Mouse (Mus musculus): Measurements from ENCODE around the gene Hist2h2bb. TPM values are rescaled to one million over a fixed set of nuclear protein-coding genes. Genes with fewer than 3 reads are reported as not detected.
A peak's percentile ranks its signal among the peaks of the same experiment; 100 is the strongest.

The Hist2h2bb gene
- polyA plus RNA-seq, 1 experiment, result 1.0 TPM

DNA sequence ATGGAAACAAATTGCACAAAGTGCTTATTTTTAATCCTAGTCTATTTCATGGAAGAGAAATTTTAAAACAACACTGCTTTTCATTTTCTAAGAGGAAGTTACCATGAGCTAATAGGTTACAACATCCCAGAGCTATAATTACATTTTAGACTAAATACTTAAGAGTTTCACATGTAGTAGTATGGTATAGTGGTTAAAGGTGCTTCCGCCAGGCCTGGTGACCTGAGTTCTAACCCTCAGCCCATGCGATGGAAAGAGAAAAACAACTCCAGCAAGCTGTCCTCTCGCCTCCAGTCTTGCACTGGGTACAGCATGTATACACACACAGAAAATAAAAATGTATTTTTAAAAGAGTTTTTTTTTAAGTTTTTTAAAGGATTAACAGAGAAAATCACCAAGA, 17.8 kb upstream of the Hist2h2bb start:
- Histone ChIP-seq H3K4me1 (peaks cover 39% of the 10 kb centered on the region), H3K27me3 (replicated peaks) (no peaks in the 10 kb centered on the region), H3K9me3 (no peaks in the 10 kb centered on the region), H3K4me3 (replicated peaks) (no peak overlapping the region), H3K36me3 (replicated peaks; ENCODE audit: low read length) (no peaks in the 10 kb centered on the region)
- TF ChIP-seq GATA1 (IDR thresholded peaks at IDR 0.05; ENCODE audit: borderline replicate concordance, low read length) (no peak), FLI1 (IDR thresholded peaks at IDR 0.05; ENCODE audit: low read length) (no peak)

DNA sequence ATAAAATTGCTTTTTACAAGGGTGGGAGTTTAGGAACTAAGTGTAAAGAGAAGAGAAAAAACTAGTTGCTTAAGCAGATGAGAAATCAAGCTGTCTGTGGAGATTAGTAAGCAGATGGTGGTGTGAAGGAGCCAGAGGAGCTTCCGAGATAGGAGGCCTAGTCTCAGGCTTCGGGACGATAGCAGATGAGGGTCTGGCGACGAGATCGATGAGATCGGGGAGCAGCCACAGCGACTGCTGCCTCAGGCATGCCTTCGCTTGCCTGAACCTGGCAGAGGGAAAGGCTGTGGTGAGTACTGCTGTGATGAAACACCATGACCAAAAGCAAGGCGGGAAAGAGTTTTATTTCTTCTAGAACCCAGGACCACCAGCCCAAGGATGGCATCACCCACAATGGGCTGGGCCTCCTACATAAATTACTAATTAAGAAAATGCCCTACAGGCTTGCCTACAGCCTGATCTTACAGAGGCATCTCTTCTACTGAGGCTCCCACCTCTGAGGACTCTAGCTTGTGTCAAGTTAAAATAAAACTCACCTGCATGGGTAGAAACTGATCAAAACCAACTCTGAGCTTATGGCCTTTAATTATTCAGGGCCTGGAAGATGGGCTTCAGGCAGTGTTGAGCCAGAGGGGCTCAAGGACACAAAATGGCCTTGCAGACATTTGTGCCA, 14.7 kb upstream of the Hist2h2bb start:
- Histone ChIP-seq H3K36me3 (replicated peaks; ENCODE audit: low read length) (no peaks in the 10 kb centered on the region), H3K4me3 (replicated peaks) (no peak overlapping the region), H3K4me1 (peaks cover 31% of the 10 kb centered on the region), H3K9me3 (no peaks in the 10 kb centered on the region), H3K27me3 (replicated peaks) (no peaks in the 10 kb centered on the region)
- TF ChIP-seq GATA1 (IDR thresholded peaks at IDR 0.05; ENCODE audit: borderline replicate concordance, low read length) (no peak), FLI1 (IDR thresholded peaks at IDR 0.05; ENCODE audit: low read length) (no peak)

DNA sequence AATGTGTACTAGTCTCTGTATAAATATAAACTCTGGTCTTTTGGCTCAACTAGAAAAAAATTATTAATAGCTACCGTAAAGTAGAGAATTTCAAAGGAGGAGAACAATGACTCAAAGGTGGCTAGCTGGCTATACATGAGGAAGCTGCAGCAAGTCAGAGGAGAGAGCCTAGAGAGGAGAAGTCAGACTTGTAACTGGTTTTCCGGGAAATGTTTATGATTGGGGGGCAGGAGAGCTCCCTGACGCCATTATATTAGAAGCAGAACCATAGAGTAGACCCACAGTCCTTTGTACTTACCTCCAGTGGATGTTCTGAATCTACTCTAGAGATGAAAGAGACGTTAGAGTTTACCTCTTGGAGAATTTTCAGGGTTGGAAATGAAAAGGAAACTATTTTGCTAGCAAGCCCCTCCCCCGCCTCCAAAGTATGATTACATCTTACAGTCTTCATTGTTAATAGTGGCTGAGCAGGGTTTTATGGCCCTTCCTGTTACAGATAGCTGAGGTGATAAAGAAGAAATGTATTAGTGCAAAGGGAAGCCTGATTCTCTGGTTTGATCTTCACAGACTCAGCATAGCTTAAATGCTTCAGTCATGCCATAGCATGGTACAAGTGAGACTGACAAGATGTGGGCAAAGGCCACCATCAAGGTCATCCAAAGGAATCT, 13.5 kb upstream of the Hist2h2bb start:
- no peak overlapping the region for H3K4me3 ChIP-seq (replicated peaks)
- H3K36me3 ChIP-seq (replicated peaks; ENCODE audit: low read length), result no peaks in the 10 kb centered on the region
- peaks cover 29% of the 10 kb centered on the region for H3K4me1 ChIP-seq
- no peak for TF ChIP-seq GATA1 (IDR thresholded peaks at IDR 0.05; ENCODE audit: borderline replicate concordance, low read length)
- H3K27me3 ChIP-seq (replicated peaks), result no peaks in the 10 kb centered on the region
- H3K9me3 ChIP-seq, result peaks cover 4% of the 10 kb centered on the region; the same call in 1 of the 2 replicates

DNA sequence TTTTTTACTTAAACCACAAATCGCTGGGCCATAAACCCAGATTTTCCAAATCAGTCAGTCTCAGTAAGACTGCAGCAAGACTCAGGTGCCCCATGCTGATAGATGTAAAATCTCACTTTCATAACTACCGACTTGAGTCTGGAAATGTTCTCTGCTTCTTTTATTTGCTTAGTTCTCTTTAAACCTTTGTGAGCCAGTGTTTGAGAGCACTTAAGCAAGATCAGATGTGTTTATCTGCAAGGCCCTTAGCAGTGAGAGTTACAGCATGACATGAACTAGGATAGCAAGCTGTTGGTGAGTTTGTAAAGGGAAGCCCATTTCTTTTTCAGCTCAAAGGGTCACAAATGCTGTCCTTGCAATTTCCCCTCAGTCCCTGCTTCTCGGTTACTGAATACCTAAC, 12.4 kb upstream of the Hist2h2bb start:
- H3K27me3 ChIP-seq (replicated peaks), result no peaks in the 10 kb centered on the region
- H3K9me3 ChIP-seq, result peaks cover 4% of the 10 kb centered on the region; the same call in 1 of the 2 replicates
- peaks cover 34% of the 10 kb centered on the region for H3K4me1 ChIP-seq
- TF ChIP-seq GATA1 (IDR thresholded peaks at IDR 0.05; ENCODE audit: borderline replicate concordance, low read length) (no peak), FLI1 (IDR thresholded peaks at IDR 0.05; ENCODE audit: low read length) (no peak)
- no peak overlapping the region for H3K4me3 ChIP-seq (replicated peaks)
- no peaks in the 10 kb centered on the region for H3K36me3 ChIP-seq (replicated peaks; ENCODE audit: low read length)

DNA sequence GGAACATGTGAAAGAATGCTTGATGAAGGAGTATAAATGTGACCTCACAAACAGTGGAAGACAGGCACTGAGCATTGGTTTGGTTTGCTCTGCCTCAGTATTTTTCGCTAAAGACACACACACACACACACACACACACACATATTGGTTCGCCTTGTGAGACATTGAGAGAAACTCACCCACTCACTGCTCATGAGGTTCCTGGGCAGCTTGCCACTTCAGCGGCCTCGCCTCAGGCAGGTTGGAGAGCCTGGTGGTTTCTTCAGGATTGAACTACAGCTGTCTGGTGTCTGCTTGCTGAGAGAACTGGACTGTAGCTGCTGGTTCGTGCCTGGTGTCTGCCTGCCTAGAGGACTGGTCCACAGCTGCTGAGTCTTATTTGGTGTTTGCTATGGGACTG, 9.3 kb upstream of the Hist2h2bb start:
- H3K4me3 ChIP-seq (replicated peaks), result no peak overlapping the region
- peaks cover 50% of the 10 kb centered on the region for H3K4me1 ChIP-seq
- H3K9me3 ChIP-seq, result peaks cover 4% of the 10 kb centered on the region; the same call in 1 of the 2 replicates
- no peaks in the 10 kb centered on the region for H3K27me3 ChIP-seq (replicated peaks)
- TF ChIP-seq GATA1 (IDR thresholded peaks at IDR 0.05; ENCODE audit: borderline replicate concordance, low read length) (no peak), FLI1 (IDR thresholded peaks at IDR 0.05; ENCODE audit: low read length) (no peak)
- H3K36me3 ChIP-seq (replicated peaks; ENCODE audit: low read length), result no peaks in the 10 kb centered on the region

DNA sequence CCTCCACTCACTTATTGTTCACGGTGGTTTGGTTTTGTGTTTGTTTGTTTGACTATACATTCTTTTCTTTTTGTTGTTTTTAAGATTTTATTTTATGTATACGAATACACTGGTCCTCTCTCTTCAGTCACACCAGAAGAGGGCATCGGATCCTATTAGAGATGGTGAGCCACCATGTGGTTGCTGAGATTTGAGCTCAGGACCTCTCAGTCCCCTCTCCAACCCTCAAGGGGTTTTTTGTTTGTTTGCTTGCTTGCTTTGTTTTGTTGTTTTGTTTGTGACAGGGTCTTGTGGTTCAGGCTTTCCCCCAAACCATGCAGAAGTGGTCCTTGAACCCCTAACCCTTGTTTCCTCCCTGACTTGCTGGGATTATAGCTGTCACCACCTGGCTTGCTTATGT, 7.9 kb upstream of the Hist2h2bb start:
- peaks cover 4% of the 10 kb centered on the region; the same call in 1 of the 2 replicates for H3K9me3 ChIP-seq
- no peaks in the 10 kb centered on the region for H3K36me3 ChIP-seq (replicated peaks; ENCODE audit: low read length)
- no peak for TF ChIP-seq GATA1 (IDR thresholded peaks at IDR 0.05; ENCODE audit: borderline replicate concordance, low read length)
- peaks cover 53% of the 10 kb centered on the region for H3K4me1 ChIP-seq
- peak overlapping the region; percentile 93 for H3K4me3 ChIP-seq (replicated peaks)
- H3K27me3 ChIP-seq (replicated peaks), result no peaks in the 10 kb centered on the region

DNA sequence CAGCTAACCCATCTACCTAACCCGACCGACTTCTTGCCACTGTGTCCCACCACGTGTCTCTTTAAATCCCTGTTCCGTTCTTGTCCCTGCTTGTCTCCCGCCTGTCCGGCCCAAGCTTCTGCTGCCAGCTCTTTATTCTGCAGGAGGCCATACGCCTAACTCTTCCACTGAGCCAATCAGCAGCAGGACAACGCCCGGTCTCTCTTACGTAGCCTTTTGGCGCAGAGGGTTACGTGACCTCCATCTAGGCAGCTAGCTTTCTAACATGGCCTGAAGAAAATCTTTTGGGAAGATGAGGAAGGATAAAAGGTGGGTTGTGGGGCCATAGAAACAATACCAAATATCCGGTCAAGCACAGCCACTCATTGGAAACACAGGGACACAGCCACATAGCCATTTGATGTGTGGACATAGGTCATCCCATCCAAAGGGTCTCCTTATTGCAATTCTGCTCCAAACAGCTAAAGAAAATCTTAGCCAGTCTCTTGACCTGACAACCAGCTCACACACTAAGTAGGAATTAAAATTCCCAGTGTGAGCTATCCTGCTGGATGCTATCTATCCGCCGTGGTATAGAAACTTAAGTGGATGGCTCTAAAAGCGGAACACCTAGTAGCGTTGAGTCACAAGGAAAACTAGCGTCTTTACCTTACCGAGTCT, 7.2 kb upstream of the Hist2h2bb start:
- Histone ChIP-seq H3K4me1 (peaks cover 60% of the 10 kb centered on the region), H3K4me3 (replicated peaks) (peak overlapping the region; percentile 93), H3K27me3 (replicated peaks) (no peaks in the 10 kb centered on the region), H3K9me3 (peaks cover 4% of the 10 kb centered on the region; the same call in 1 of the 2 replicates), H3K36me3 (replicated peaks; ENCODE audit: low read length) (no peaks in the 10 kb centered on the region)
- no peak for TF ChIP-seq GATA1 (IDR thresholded peaks at IDR 0.05; ENCODE audit: borderline replicate concordance, low read length)
- no peak for TF ChIP-seq FLI1 (IDR thresholded peaks at IDR 0.05; ENCODE audit: low read length)

DNA sequence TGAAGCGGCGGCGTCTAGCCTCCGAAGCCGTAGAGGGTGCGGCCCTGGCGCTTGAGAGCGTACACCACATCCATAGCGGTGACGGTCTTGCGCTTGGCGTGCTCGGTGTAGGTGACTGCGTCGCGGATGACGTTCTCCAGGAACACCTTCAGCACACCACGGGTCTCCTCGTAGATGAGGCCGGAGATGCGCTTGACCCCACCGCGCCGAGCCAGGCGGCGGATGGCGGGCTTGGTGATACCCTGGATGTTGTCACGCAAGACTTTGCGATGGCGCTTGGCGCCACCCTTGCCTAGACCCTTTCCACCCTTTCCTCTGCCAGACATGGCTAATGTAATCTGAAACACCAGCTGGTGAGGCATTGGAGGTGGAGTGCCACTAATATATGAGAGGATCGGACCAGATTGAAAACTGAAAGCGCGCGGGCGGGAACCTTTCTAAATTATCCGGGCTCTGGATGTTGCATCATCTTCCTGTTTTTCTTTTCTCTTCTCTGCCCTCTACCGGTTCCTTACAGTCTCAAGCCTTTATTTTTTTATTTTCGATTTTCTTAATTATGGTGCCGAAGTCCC, 6.5 kb upstream of the Hist2h2bb start, which contains the start of gene Hist2h4:
Hist2h4 (minus strand) TSS at position 333 of the 572 bp plus-strand sequence.
- H3K4me3 ChIP-seq (replicated peaks), result peak within 1 kb of the TSS; percentile 93
- no peaks in the 10 kb centered on the region for H3K27me3 ChIP-seq (replicated peaks)
- peaks cover 4% of the 10 kb centered on the region; the same call in 1 of the 2 replicates for H3K9me3 ChIP-seq
- H3K36me3 ChIP-seq (replicated peaks; ENCODE audit: low read length), result no peaks in the 10 kb centered on the region
- TF ChIP-seq FLI1 (IDR thresholded peaks at IDR 0.05; ENCODE audit: low read length) (peak; percentile 53; the same call in 1 of the 2 replicates), GATA1 (IDR thresholded peaks at IDR 0.05; ENCODE audit: borderline replicate concordance, low read length) (no peak)
- H3K4me1 ChIP-seq, result peaks cover 66% of the 10 kb centered on the region

DNA sequence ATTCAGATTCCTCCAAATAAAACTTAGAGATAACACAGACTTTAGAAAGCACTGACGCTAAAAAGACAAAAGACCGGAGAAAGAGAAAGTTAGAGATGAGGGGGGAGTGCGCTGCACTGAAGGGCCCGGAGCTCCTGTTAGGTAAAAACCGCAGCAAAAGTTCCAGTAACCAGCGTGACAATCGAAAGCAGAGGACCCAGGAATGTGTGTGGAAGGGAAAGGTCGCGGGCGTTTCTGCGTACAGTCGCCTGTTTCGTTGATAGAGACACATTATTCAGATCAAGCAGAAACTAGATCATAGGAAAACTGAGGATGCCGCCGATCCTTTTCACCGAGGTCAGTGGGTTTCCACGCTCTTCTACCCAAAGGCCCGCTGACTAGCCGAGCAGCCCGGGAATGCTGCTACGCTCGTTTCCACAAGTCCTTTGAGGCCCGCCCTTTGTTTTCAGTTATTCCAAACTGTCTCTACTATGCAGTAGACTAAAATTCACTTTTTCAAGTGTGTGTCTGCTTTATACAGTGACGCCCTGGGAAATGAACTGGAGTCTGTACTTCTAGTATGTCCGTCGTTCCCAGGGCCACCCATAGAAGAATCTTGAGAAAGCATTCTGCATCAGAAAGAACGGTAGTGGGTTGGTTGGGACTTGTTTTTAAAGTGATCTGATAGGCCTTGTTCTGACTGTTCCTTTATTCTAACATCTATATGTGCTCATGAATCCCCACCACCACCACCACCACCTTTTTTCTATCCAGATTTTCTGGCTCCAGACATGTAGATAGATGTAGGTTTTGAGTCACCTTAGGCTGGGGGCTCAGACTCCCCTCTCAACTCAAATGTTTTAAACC, 5.8 kb upstream of the Hist2h2bb start:
- Histone ChIP-seq H3K4me3 (replicated peaks) (peak overlapping the region; percentile 93), H3K27me3 (replicated peaks) (no peaks in the 10 kb centered on the region), H3K36me3 (replicated peaks; ENCODE audit: low read length) (no peaks in the 10 kb centered on the region), H3K9me3 (peaks cover 4% of the 10 kb centered on the region; the same call in 1 of the 2 replicates), H3K4me1 (peaks cover 62% of the 10 kb centered on the region)
- TF ChIP-seq FLI1 (IDR thresholded peaks at IDR 0.05; ENCODE audit: low read length) (no peak), GATA1 (IDR thresholded peaks at IDR 0.05; ENCODE audit: borderline replicate concordance, low read length) (no peak)

All from megakaryocyte, embryonic 14.5 days (primary cell).